Mouse (Mus musculus): ENCODE results near the gene Mip. TPM values are rescaled to one million over a fixed set of nuclear protein-coding genes. Genes with fewer than 3 reads are reported as not detected.

Mip gene
- polyA plus RNA-seq (2012): 0.21 and 0.27 TPM in 2 replicates

GRCm38 (mm10) chr10:128225538-128225937 lies at the start of gene Mip:
Gene Mip, plus strand, starts transcription at chr10:128225838.

GRCm38 (mm10) chr10:128179989-128180388 lies 45.6 kb upstream of the Mip start, which contains the start of gene Rbms2:
Gene Rbms2, minus strand, starts transcription at chr10:128180297.

GRCm38 (mm10) chr10:128194024-128194550 lies 31.6 kb upstream of the Mip start, which contains the start of gene Gls2:
Gene Gls2, plus strand, starts transcription at chr10:128194457.

GRCm38 (mm10) chr10:128211390-128212108 lies 14.1 kb upstream of the Mip start, which contains the start of gene Spryd4:
Gene Spryd4, minus strand, starts transcription at chr10:128211807.

GRCm38 (mm10) chr10:128231697-128232419 lies 6.2 kb downstream of the Mip start, which contains the start of gene Timeless:
Gene Timeless, plus strand, starts transcription at chr10:128232065.

GRCm38 (mm10) chr10:128253677-128254255 lies 28.1 kb downstream of the Mip start, which contains the start of gene Apon:
Gene Apon, plus strand, starts transcription at chr10:128254096.

GRCm38 (mm10) chr10:128268371-128268770 lies 42.7 kb downstream of the Mip start, which contains the start of gene Apof:
Gene Apof, plus strand, starts transcription at chr10:128268671.

GRCm38 (mm10) chr10:128270287-128270841 lies 44.7 kb downstream of the Mip start, which contains the start of gene Stat2:
Gene Stat2, plus strand, starts transcription at chr10:128270559.

Other genes with a start within 250 kb of the Mip start
- not detected in 2 replicates for gene Hsd17b6, start 218.2 kb upstream of the Mip start, polyA plus RNA-seq (2012)
- 4.3 and 6.6 TPM in 2 replicates for gene Prim1, start 210.7 kb upstream of the Mip start, polyA plus RNA-seq (2012)
- gene Naca, start 190.3 kb upstream of the Mip start, polyA plus RNA-seq (2012): 157 and 192 TPM in 2 replicates
- gene Ptges3, start 166.9 kb upstream of the Mip start, polyA plus RNA-seq (2012): 176 and 198 TPM in 2 replicates
- 1,291 and 1,395 TPM in 2 replicates for gene Atp5b, start 142.6 kb upstream of the Mip start, polyA plus RNA-seq (2012)
- gene Baz2a, start 134.3 kb upstream of the Mip start, polyA plus RNA-seq (2012): 22.0 and 31.0 TPM in 2 replicates
- 6.4 and 7.7 TPM in 2 replicates for gene Rbms2, start 45.5 kb upstream of the Mip start, polyA plus RNA-seq (2012)
- gene Gls2, start 31.4 kb upstream of the Mip start, polyA plus RNA-seq (2012): 1.2 and 2.4 TPM in 2 replicates
- 2.2 and 3.2 TPM in 2 replicates for gene Spryd4, start 14.0 kb upstream of the Mip start, polyA plus RNA-seq (2012)
- gene Timeless, start 6.2 kb downstream of the Mip start, polyA plus RNA-seq (2012): 37.8 and 58.1 TPM in 2 replicates
- gene Apon, start 28.3 kb downstream of the Mip start, polyA plus RNA-seq (2012): 0.14 and 0.30 TPM in 2 replicates
- gene Apof, start 42.8 kb downstream of the Mip start, polyA plus RNA-seq (2012): 0.05 and 0.19 TPM in 2 replicates
- 17.2 and 18.9 TPM in 2 replicates for gene Stat2, start 44.7 kb downstream of the Mip start, polyA plus RNA-seq (2012)
- 0.32 and 0.37 TPM in 2 replicates for gene Il23a, start 72.9 kb downstream of the Mip start, polyA plus RNA-seq (2012)
- gene Pan2, start 77.5 kb downstream of the Mip start, polyA plus RNA-seq (2012): 4.0 and 4.9 TPM in 2 replicates
- 92.5 and 111 TPM in 2 replicates for gene Cnpy2, start 96.6 kb downstream of the Mip start, polyA plus RNA-seq (2012)
- 29.3 and 29.5 TPM in 2 replicates for gene Cs, start 111.9 kb downstream of the Mip start, polyA plus RNA-seq (2012)
- 8.1 TPM in 2 replicates for gene Coq10a, start 143.2 kb downstream of the Mip start, polyA plus RNA-seq (2012)
- gene Ankrd52, start 151.3 kb downstream of the Mip start, polyA plus RNA-seq (2012): 65.0 and 67.0 TPM in 2 replicates
- gene Slc39a5, start 175.4 kb downstream of the Mip start, polyA plus RNA-seq (2012): 0.05 TPM in 1 of 2 replicates, not detected in the other
- 201 and 217 TPM in 2 replicates for gene Nabp2, start 185.7 kb downstream of the Mip start, polyA plus RNA-seq (2012)
- gene Rnf41, start 185.8 kb downstream of the Mip start, polyA plus RNA-seq (2012): 15.5 and 16.3 TPM in 2 replicates
- 197 and 236 TPM in 2 replicates for gene Smarcc2, start 233.4 kb downstream of the Mip start, polyA plus RNA-seq (2012)